ENCODE assay signal across 8 mouse cellular contexts in genomic region chr10:14450073-14450472, GRCm38 (mm10).
A peak's percentile ranks its signal among the peaks of the same experiment; 100 is the strongest.
DNase-seq lines count a peak whose midpoint lies in the region.

No protein-coding gene starts in this region.

- DNase-seq in embryo, embryonic 10 days (ENCODE audit: low spot score): peak; percentile 45
- DNase-seq in embryo, embryonic 9.5 days (ENCODE audit: extremely low spot score): no peak
- DNase-seq in lung, postnatal 36 days: peak; percentile 25
- DNase-seq in lung, postnatal 4 days: no peak
- DNase-seq in c-Kit-positive CD71-positive TER-119-negative erythroid progenitor cells, embryonic 14.5 days (ENCODE audit: low read depth): peak; percentile 32
- DNase-seq in thymus, postnatal 0 days (ENCODE audit: low spot score): peak; percentile 7
- no peak for DNase-seq in heart, postnatal 14 days
- no peak for DNase-seq in Muller cell, postnatal 12 days (ENCODE audit: inconsistent ontology term)

- intact Hi-C loops in heart, postnatal 14 days (cut with DNase I): loop anchor here (2.0 kb wide), 1 partner anchor 255 kb away; the partner anchor contains the start of genes Nmbr and Vta1

Comparison
In these comparisons a context has a peak if more than half of its experiments do, and no peak if none do; other contexts are left out.
1. DNase-seq: peak in embryo, embryonic 10 days (single experiment), lung, postnatal 36 days (single experiment), c-Kit-positive CD71-positive TER-119-negative erythroid progenitor cells, embryonic 14.5 days (single experiment) and thymus, postnatal 0 days (single experiment); none in embryo, embryonic 9.5 days (single experiment), lung, postnatal 4 days (0 of 2), heart, postnatal 14 days (0 of 2) and Muller cell, postnatal 12 days (single experiment).